Mouse (Mus musculus) layer of hippocampus, postnatal 25 days (tissue): ENCODE measurements at regions not wholly inside any gene's neighbourhood (a gene's known extent, or its start where the extent isn't known, plus 50 kb on each side); places are given as distances from the start of the nearest gene placed in this dataset.

Experiments used
- DNase-seq, 2 experiments: peaks; one replicate each; pipeline ENCODE4 v3.0.0; 2022; ENCODE audit warnings: mixed read lengths in 2 of 2, low spot score in 1 of 2; ENCODE audit errors: extremely low spot score in 1 of 2

DNA sequence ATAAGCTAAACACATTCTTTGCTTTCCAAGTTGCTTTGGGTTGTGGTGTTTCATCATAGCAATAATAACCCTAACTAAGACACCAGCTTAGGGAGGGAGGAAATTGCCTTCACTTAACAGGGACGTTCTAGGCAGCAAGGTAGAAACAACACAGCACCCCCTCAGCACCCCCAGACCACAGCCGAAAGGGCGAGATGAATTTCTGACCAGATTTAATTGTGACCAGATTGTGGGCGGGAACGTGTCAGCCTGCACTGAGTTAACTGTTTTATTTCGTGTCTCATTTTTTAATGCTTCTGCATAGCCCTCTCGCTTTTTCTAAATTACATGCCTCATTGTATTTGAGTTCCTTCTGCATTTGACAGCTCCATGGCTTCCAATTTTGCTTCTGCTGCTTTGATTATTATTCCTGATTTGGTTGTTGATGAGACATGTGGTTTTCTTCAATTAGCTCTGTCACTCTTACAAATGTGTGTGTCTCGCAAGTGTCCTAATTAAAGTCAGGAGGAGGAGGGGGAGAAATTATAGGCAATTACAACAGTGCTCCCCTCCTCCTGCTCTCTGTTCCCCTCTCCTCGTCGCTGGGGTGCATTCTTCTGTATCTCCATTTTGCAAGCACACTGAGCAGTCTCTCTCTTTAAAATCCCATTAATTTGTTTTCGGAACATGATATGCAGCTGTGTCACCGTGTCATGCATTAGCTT lies 155.6 kb upstream of the Sel1l start:
- DNase-seq: no peak

DNA sequence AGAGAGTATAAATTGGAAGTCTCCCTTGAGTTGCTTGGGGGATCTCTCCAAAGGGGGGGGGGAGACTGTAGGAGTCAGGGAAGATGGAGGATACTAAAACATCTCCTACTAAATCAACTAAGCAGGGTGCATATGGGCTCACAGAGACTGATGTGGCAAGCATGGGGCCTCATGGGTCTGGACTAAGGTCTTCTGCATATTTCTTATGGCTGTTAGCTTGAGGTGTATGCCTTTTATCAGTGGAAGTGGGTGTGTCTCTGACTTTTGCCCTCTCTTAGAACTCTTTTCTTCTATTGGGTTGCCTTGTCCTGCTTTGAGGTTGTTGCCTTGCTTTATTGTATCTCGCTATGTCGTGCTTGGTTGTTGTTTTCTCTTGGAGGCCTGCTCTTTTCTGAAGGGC lies 150.1 kb upstream of the Sel1l start:
- no peak for DNase-seq

DNA sequence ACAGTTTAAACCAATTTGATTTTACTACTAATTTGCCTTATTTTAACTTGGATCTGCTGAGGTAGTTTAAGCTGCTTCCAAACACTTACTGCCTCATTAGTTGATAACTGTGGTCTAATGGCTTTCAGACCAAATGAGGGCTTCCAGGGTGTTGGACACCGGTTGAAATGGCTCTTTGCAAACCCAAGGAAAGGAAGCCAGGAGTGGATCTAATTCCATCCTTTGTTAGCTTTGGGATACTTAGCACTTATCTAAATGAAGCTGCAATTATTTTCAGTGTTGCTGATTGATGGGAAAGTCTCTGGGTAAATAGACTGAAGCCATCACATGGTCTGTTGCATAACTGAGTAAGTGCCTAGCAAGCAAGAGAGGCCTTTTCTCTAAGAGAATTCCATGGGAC lies 148.4 kb upstream of the Sel1l start:
- DNase-seq: no peak

DNA sequence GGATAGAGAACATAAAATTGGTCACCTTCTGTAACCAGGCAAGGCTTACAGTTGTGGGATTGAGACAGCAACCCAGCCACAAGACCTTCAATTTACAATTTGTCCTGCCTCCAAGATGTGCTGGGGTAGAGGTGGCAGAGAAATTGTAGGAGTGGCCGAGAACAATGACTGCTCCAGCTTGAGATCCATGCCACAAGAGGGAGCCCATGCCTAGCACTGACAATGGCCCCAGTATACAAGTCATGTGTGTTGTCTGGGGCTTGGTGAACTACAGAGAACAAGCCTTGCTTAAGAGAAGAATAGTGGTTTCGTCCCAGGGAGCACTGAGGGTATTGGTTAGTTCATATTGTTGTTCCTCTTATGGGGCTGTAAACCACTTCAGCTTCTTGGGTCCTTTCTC lies 146.6 kb upstream of the Sel1l start:
- DNase-seq: no peak

DNA sequence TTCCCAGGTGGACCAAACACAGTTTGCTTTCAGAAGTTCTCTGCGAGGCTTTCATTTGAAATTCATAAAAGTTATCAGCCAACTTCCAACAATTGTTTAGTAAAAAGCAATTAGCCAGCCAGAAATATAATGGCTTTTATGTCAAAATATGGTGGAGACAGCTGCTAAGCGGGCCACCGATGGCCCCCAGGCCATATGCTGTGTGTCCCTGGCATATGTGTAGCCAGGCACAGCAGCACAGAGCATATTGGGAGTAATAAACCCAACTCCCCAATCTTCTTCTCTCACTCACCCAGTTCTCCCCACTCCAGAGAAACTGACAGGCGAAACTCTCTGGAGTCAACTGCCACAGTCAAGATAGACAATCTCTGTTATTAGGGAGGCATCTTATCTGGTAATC lies 137.5 kb upstream of the Sel1l start:
- DNase-seq: no peak

DNA sequence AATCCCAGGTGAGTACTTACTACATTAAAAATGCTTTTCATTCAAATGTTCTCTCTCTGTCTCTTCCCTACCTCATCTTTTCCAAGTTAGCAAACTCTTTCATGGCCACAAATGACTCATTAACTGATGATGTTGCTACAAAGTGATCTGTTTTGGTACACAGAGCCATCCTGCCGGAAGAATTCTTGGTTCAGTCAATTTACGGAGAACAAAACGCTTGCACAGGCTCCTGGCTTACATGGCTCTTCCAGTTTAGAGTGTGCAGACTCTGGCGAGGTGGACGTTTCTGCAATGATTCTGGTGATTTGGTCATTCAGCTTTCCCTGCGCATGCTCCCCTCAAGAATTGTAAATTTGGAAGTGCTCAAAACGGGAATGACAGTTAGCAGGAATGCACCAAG lies 131.4 kb upstream of the Sel1l start:
- no peak for DNase-seq

DNA sequence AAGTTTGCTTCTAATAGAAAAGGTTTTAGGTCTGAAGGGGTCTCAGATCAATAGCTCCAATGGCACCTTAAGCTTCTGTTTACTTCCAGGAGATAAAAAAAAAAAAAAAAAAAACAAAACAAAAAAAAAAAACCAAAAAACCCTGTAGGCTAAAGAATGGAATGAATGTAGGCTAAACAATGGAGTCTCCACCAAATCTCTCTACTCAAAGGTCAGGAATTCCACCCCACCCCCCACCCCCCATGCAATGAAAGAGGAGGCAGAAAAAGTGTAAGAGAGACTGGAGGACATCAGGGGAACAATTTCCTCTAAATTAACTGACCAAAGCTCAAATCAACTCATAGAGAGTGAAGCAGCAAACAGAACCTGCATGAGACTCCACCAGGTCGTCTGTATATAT lies 122.1 kb upstream of the Sel1l start:
- DNase-seq: no peak

DNA sequence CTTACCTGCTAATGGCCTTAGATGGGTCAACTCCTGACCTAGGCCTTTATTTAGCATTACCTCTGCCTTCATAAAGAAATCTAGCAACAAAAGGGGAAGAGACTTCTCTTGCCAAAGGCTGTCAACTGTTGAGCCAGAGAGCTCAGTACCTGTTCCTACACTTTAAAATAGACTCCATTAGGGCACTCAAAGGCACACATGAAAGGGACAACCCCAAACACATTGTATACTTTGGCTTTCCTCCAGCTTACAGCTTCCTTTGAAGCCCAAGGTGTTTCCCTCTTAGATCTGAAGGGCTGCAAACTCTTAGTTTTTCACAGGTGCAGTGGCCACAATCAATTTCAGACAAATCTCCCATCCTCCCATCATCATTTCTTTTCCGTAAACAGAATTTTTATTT lies 117.0 kb upstream of the Sel1l start:
- no peak for DNase-seq

DNA sequence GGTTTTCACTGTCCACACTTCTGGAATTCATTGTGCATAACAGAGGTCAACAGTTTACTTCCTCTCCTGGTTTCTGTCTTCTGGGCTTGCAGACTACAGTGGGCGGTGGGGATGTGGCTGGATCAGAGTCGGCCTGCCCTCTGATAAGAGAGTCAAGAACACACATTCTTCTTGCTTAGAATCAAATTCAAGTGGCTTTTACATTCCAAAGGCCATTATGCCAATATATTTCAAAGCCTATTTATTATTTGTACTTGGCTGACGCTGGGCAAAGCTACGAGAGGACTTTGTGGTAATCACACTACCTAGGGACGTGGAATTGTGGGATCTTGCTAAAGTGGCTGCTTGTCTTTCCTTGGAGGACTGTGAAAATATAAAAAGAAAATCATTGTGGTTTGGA lies 114.3 kb upstream of the Sel1l start:
- no peak for DNase-seq

DNA sequence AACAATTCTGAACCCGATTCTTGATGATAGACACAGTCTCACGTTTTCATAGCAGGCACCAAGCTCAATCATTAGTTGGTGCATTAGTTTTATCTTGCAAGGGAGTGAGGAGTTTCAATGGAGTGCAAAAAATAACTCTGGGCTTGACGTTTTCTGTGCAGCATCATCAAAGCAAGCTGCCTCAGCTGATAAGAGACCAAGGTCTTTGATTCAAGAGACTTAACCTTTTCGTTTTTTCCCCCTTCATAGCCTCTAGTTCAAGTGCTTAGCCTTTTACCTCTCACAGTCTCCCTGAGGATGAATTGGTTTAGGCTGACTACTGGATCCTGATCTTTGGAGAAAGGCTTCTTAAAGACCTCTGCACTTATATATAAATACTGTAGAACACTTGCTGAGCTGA lies 109.1 kb upstream of the Sel1l start:
- no peak for DNase-seq

DNA sequence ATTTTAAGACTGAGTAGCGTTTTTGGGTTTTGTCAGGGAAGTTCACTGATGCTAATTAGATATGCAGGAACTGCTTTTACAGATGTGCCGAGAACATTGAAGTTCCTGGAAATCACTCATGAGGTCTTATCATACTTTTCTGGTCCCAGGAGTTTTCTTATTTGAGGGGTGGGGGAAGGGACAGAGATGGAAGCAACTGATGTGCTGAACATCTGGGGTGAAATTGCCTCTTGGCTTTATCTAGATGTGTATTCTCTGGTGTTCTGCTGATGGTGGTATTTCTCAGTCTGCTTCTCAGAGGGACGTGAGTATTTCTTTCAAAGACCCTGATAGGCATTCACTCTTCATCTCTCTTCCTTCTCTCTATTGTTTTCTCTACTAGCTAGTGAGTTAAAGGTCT lies 107.5 kb upstream of the Sel1l start:
- DNase-seq: no peak

DNA sequence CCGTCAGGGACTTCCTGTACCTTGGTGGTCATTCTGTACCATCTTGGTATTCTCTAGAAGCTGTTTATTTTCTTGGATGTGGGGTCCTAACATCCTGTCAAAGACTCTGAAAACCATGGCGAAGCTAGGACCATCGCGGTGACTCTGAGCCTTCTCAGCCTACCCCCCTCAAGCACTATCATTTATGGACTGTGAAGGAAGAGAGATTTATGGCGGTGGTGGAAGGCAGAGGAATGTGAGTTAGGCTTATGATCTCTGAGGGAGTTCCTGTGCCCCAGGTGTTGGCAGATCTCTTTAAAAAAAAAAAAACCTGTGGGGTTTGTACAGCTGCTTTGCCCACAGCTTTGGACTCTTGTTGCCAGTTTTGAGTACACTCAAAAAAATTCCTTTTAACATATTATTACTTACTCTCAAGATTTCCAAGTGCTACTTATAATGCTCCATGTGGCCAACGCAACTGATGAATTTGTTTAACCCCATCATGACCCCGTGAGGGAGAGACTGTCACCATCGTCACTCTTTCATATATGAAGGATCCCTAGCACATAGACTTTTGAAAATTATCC lies 99.7 kb upstream of the Sel1l start:
- DNase-seq: no peak

DNA sequence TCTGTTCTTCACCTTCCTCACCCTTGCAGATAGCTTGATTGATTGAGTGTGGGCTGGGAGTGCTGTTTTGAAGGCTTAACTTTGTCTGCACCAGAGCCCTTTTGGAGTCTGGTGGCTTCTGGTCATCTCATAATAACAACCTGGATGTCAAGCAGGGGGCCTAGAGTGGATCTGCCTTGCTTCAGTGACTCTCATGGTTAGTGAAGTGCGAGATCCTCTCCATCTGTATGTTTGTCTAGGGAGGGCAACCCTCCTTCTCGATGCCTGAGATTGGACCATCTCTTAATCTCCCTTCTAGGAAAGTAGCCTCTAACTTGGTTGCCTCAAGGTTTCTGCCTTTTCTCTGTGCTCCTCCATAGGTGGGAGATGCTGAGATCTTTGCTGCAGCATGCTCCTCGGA lies 99.0 kb upstream of the Sel1l start:
- no peak for DNase-seq

DNA sequence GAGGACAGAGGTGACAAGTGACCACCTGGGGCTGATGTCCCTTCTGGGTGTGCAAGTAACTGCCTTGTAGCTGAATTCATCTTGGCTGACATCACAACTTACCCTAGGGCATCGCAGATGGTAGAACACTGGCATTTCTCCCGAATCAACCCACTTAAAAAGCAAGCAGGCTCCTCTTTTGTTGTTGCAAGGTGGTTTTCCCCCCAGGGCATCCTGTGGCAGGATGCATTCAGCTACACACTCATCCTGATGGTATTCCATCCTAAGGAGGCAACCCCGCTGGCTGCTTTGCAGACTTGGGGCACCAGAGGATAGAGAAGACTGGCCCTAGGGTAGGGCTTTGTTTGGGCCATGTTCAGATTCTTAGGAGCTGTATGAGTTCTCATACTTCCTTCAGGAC lies 97.6 kb upstream of the Sel1l start:
- DNase-seq: no peak

DNA sequence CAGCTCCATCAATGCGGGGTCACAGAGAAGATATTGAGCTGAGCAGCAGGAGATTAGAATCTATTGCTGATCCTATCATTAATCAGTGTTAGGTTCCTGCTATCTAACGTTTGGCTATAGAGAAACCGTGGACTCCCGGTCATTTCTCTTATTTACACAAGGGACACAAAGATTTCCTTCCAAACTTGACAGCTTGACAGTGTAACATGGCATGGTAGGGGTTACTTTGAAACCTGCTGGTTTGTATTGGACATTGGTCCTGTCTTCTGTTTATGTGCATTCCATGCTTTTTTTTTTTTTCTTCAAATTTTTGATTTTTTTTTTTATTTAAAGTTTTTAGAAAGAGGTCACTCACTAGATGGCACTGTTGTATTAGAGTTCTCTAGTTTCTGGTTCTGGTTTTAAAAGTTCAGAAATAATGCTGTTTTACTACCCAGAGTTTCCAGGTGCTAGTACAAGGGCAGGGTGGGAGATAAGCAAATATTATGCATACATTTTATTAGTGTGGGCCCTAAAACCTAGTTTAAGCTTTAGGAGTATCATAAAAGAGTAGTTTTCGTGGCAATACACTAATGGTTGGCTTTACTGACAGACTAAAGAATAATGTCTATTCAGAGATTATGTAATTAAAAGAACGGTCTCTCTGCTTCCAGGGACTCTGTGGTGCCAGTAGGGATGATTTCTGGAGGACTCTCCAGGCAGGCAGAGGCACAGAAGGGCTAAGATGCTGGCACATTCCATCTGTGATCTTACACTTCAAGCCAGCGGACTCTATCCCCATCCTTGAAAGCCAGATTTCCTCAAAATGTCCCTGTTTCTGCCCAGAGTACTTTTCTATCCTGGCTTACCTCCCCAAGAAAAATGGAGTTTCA lies 83.8 kb upstream of the Sel1l start:
- no peak for DNase-seq

DNA sequence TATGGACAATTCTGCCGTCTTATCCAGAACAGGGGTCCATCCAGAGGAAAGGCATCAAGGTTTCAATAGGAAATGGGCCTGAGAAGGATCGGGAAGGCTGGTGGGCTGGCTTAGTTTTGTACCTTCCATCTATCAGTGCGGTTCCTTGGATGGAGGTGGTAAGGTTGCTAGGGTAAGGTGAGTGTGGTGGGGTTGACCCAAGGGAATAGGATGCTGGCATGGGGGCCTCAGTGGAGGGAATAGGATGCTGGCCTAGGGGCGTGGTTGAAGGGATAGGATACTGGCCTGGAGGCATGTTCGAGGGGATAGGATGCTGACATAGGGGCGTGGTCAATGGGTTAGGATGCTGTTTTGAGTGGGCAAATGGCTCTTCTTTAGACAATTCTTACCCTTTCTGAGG lies 82.6 kb upstream of the Sel1l start:
- DNase-seq: no peak

DNA sequence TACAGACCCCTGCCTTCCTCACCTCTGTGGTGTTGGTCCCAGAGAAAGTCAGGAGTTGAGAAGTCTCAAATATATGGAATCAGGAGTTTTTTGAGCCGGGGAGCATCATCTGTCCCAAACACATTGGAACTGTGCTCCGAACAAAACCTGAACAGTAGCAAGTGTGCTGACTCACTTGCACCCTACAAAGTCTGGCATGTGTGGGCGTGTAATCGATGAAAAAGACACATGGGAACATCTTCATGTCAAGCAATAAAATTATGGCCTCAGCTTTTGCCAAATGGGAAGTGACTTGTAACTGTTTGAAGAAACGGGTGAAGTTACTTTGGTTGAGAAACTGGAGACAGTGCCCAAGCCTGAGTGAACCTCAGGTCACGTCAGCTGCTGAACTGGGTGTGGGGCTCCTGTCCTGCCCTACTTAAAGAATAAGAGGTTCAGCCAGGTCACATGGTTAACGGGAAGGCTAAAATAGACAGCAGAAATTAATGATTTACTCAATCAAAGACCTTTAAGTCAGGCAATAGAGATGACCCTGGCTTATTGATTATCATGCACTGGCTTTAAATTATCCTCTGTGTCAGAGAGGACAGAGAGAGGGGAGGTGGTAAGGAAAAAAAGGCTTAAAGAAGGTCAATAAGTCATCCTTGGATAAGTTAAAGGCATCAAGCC lies 80.6 kb upstream of the Sel1l start:
- no peak for DNase-seq

DNA sequence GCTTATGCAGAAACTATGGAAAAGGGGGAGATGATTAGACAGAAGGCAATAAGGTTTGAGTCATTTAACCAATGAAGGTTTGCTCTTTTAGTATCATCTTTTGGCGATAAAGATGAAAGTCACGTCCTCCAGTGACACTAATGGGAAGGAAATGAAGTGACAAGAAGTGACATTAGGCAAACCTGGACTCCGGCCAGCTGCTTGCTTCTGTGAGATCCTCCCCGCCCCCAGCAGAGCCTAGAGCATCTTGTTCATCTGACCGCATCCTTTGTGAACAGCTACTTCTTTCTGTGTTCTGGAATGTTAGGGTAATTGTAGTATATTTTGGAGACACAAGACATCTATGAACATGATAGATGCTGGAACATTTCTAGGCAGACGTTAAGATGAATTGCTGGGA lies 78.6 kb upstream of the Sel1l start:
- peak in 1 of 2 experiments; percentile 12 for DNase-seq

DNA sequence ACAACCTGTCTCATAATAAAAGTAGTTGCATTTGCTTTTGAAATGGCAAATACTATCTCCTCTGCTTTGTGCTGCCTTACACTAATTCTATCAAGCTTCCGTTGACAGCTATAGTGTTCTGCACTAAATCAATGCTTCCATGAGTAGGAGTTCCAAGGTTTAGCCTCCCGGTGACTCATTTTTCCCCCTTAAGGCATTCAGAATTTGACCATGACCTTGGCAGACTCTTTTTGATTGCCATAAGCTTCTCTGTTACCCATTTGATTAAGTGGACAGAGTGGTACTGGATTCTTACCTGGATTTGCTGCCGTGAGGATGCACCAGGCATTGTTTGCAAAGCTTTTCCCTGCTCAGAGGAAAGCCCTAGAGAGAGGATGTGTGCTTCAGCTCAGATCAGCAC lies 66.5 kb upstream of the Sel1l start:
- no peak for DNase-seq

DNA sequence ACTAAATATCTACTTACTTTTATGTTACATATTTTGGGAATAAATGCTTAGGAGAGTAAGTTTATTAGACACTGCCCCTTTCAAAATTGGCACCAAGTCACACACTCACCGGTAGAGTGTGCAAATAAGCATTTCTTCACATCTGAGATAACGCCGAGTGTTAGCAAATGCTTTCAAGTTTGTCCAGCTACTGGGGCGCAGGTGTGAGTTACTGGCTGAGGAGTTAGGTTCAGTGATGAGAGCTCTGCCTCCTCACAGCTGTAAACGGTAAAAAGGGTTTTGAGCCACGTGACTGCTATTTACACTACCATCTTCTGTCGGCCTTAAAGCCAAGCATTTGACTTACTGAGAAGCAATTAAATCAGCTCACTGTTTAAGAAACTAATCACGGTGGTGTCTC lies 61.6 kb upstream of the Sel1l start:
- no peak for DNase-seq
